Mouse (Mus musculus) liver, embryonic 18 days (tissue): ENCODE data around the gene Olfr1183. TPM values are rescaled to one million over a fixed set of nuclear protein-coding genes. Genes with fewer than 3 reads are reported as not detected.

Source experiments
- polyA plus RNA-seq: library from polyadenylated mRNA; depleted of rRNA; stranded (reverse); fragments of >200 nt; gene quantifications from 2 replicates; pipeline ENCODE4 v1.2.3, GENCODE M21; 2012; rRNA removed

Olfr1183 gene
- not detected in 2 replicates for polyA plus RNA-seq

DNA sequence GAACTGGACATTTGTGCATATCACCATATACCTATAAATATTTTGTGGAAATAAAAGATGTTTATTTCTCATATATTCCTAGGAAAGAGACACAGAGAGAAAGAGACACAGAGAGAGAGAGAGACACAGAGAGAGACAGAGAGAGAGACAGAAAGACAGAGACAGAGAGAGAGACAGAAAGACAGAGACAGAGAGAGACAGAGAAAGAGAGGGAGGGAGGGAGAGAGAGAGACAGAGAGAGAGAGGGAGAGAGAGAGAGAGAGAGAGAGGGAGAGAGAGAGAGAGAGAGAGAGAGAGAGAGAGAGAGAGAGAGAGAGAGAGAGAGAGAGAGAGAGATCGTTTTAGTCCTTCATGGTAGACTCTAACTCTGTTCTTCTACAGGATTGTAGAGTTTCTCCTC is at the start of gene Olfr1183:
Olfr1183 (plus strand) TSS at position 301 of the 400 bp plus-strand sequence.

DNA sequence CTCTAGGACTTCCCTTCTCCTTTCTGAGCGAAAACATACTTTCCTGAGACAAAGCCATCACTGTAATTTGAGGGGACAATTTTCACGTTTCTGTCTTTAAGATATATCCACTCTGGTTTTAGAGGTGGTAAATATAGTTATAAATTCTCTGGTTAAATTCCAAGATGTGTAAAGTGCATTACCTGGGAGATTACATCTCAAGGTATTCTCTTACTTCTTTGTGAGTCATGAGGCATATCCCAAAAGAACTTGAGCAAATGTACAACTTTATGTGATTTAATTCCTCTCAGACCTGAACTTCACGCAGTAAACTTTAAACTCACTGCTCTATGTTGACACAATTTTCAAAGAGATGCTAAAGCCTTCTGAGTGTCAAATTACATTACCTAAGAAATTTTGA is 48.3 kb upstream of the Olfr1183 start, which contains the start of gene Olfr1179:
Olfr1179 (minus strand) TSS at position 101 of the 400 bp plus-strand sequence.

DNA sequence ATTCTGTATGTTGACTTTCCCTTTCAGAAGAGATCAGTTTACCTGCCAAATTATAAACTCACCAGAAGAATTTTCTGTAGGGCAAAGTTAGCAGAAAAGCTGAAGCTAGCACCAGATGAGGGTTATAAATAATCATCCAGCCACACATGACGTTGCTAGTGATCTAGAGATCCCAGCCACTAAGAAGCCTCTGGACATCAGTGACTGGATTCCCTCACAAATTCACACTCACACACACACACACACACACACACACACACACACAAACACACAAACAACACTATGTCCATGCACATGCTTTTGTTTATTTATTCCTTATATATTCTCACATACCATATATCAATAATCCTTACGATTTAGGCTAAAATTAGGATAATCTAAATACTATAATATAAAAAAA is 35.6 kb upstream of the Olfr1183 start, which contains the start of gene Olfr1180:
Olfr1180 (minus strand) TSS at position 101 of the 400 bp plus-strand sequence.

DNA sequence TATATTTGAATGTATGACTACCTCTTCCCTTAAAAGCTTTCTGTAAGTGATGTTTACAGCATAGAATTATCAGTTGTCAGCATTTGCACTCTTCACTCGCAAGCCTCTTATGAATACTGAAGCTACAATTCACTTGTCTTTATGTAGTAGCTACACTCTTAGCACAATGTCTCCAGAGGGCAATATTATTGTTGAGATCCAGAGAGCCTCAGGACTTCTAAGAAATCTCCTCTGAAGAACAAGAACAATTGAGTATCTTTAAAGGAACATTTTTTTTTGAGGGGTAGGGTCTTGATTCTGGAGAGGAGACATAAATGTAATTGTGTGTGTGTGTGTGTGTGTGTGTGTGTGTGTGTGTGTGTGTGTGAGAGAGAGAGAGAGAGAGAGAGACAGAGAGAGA is 28.6 kb upstream of the Olfr1183 start, which contains the start of gene Olfr1181:
Olfr1181 (minus strand) TSS at position 101 of the 400 bp plus-strand sequence.

DNA sequence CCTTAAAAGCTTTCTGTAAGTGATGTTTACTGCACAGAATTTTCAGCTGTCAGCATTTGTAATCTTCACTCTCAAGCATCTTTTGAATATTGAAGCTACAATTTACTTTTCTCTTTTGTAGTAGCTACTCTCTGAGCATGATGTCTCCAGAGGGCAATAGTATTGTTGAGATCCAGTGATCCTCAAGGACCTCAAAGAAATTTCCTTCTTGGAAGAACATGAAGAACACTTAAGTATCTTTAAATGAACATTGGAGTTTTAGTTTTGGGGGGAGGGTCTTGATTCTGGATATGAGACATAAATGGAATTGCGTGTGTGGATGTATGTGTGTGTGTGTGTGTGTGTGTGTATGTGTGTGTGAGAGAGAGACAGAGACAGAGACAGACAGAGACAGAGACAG is 5.6 kb upstream of the Olfr1183 start, which contains the start of gene Gm13757:
Gm13757 (minus strand) TSS at position 101 of the 400 bp plus-strand sequence.

DNA sequence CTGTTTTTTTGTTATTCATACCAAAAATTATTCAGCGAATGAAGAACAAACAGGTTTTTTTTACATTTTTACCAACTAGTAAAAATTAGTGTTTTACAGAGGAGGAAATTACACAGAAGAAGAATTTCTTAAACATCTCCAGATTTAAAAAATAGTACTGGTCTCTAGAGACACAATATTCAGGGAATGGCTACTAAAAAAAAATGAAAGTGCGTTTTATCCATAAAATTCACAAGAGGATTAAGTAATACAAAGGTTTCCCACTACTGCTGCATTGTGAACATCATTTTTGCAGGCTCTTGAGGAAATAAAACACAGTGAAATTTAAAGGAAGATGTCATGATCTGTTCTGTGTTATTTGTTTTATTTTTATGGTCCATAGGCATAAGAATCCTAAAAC is 28.6 kb downstream of the Olfr1183 start, which contains the start of gene Olfr1184:
Olfr1184 (plus strand) TSS at position 301 of the 400 bp plus-strand sequence.

DNA sequence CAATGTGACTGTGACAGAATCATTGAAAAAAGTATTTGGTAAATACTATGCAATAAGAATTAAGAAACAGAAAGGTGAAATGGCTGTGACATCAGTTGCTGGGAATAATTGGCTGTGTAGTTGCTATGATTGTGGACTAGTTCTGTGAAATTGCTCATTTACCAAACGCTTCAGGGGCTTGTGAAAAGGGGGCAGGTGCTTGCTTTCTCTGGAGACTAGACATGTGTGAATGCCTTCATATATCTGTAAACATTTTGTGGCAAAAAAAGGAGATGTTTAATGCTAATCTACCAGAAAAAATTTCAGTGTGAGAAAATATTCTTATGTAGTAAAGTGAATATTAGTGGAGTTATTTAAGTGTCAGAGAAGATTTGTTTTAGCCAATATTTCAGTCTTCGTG is 38.4 kb downstream of the Olfr1183 start, which contains the start of gene Olfr1185-ps1:
Olfr1185-ps1 (plus strand) TSS at position 301 of the 400 bp plus-strand sequence.

DNA sequence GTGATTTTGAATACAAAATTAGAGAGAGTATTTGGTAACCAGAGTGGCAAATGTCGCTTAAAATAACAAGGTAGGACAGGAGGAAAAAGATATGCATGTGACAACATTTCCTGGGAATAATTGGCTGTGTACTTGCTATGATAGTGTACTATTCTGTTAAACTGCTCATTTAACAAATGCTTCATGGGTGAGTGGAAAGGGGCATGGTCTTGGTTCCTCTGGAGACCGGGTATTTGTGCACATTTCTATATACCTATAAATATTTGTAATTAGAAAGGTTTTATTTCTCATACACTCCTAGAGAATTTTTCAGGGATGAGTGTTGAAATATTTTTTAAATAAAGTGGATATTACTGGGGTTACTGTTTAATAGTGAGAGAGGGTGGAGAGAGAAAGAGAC is 63.6 kb downstream of the Olfr1183 start, which contains the start of gene Olfr1186:
Olfr1186 (plus strand) TSS at position 301 of the 400 bp plus-strand sequence.

Other genes with a start within 250 kb of the Olfr1183 start
- gene Olfr1170, start 226.5 kb upstream of the Olfr1183 start, polyA plus RNA-seq, result not detected in 2 replicates
- not detected in 2 replicates for gene Olfr1173, start 175.0 kb upstream of the Olfr1183 start, polyA plus RNA-seq
- gene Olfr1174-ps, start 139.7 kb upstream of the Olfr1183 start, polyA plus RNA-seq, result not detected in 2 replicates
- gene Olfr1175-ps, start 127.7 kb upstream of the Olfr1183 start, polyA plus RNA-seq, result not detected in 2 replicates
- gene Olfr1176, start 118.1 kb upstream of the Olfr1183 start, polyA plus RNA-seq, result not detected in 2 replicates
- gene Olfr1177-ps, start 108.4 kb upstream of the Olfr1183 start, polyA plus RNA-seq, result not detected in 2 replicates
- gene Olfr1178, start 67.8 kb upstream of the Olfr1183 start, polyA plus RNA-seq, result not detected in 2 replicates
- not detected in 2 replicates for gene Olfr1179, start 48.4 kb upstream of the Olfr1183 start, polyA plus RNA-seq
- gene Olfr1180, start 35.7 kb upstream of the Olfr1183 start, polyA plus RNA-seq, result not detected in 2 replicates
- gene Olfr1181, start 28.7 kb upstream of the Olfr1183 start, polyA plus RNA-seq, result not detected in 2 replicates
- gene Gm13757, start 5.7 kb upstream of the Olfr1183 start, polyA plus RNA-seq, result not detected in 2 replicates
- not detected in 2 replicates for gene Olfr1184, start 28.7 kb downstream of the Olfr1183 start, polyA plus RNA-seq
- gene Olfr1185-ps1, start 38.5 kb downstream of the Olfr1183 start, polyA plus RNA-seq, result not detected in 2 replicates
- gene Olfr1186, start 63.7 kb downstream of the Olfr1183 start, polyA plus RNA-seq, result not detected in 2 replicates
- not detected in 2 replicates for gene Olfr1188, start 102.1 kb downstream of the Olfr1183 start, polyA plus RNA-seq
- not detected in 2 replicates for gene Olfr1189, start 131.6 kb downstream of the Olfr1183 start, polyA plus RNA-seq
- not detected in 2 replicates for gene Olfr1191-ps1, start 185.7 kb downstream of the Olfr1183 start, polyA plus RNA-seq
- gene Olfr1192-ps1, start 193.6 kb downstream of the Olfr1183 start, polyA plus RNA-seq, result not detected in 2 replicates
- gene Olfr1193, start 220.8 kb downstream of the Olfr1183 start, polyA plus RNA-seq, result not detected in 2 replicates
- gene Olfr1195, start 234.3 kb downstream of the Olfr1183 start, polyA plus RNA-seq, result not detected in 2 replicates
- gene Olfr1196, start 249.7 kb downstream of the Olfr1183 start, polyA plus RNA-seq, result not detected in 2 replicates